Mouse (Mus musculus) stomach, embryonic 14.5 days (tissue): Measurements from ENCODE around the gene Mpz. TPM values are rescaled to one million over a fixed set of nuclear protein-coding genes. Genes with fewer than 3 reads are reported as not detected.

Experiments used
- ATAC-seq: fragments of 200-750 bp; cut with Nextera tagmentation; 2 replicates; pipeline ENCODE4 v1.8.0; 2017; ENCODE audit warnings: low read depth, moderate TSS enrichment; ENCODE audit not compliant: insufficient number of reproducible peaks, insufficient read depth, low FRiP score
- H3K27ac ChIP-seq: fragments of 300-500 bp; sonication (generic); 2 replicates; pipeline ENCODE4 v1.5.1; 2014; ENCODE audit warnings: mild to moderate bottlenecking, low read length, moderate library complexity, mixed read lengths
- H3K27me3 ChIP-seq: fragments of 300-500 bp; sonication (generic); 2 replicates; pipeline ENCODE4 v1.6.1; 2014; ENCODE audit warnings: low read length, control low read depth, mixed read lengths; ENCODE audit not compliant: control insufficient read depth, insufficient read depth
- H3K36me3 ChIP-seq: fragments of 300-500 bp; sonication (generic); 2 replicates; pipeline ENCODE4 v1.6.1; 2014; ENCODE audit warnings: mild to moderate bottlenecking, control low read depth, low read length, moderate library complexity, mixed read lengths; ENCODE audit not compliant: control insufficient read depth, insufficient read depth
- H3K4me1 ChIP-seq: fragments of 300-500 bp; sonication (generic); 2 replicates; pipeline ENCODE4 v1.6.1; 2014; ENCODE audit warnings: low read length, control low read depth, mixed read lengths; ENCODE audit not compliant: control insufficient read depth, insufficient read depth
- H3K4me2 ChIP-seq: fragments of 300-500 bp; sonication (generic); replicated peaks from 2 replicates; pipeline ENCODE4 v1.6.1; 2014; ENCODE audit warnings: low read depth, low read length, control low read depth
- H3K4me3 ChIP-seq: fragments of 300-500 bp; sonication (generic); 2 replicates; pipeline ENCODE4 v1.5.1; 2014; ENCODE audit warnings: low read depth, low read length, control low read depth
- H3K9ac ChIP-seq: fragments of 300-500 bp; sonication (generic); replicated peaks from 2 replicates; pipeline ENCODE4 v1.6.1; 2014; ENCODE audit warnings: low read depth, mild to moderate bottlenecking, control low read depth, low read length, moderate library complexity, mixed read lengths
- H3K9me3 ChIP-seq: fragments of 300-500 bp; sonication (generic); 2 replicates; pipeline ENCODE4 v1.6.1; 2016; ENCODE audit warnings: low read depth, low read length, control low read depth; ENCODE audit not compliant: control insufficient read depth
- WGBS: fragments of 180-500 bp; shearing (Covaris S2); extraction: QIAGEN DNeasy Blood & Tissue Kit; methylation state at CpG from one replicate; pipeline ENCODE4 v1.1.7; 2014; 5-methylcytosine and 5-hydroxymethylcytosine counted together
- polyA plus RNA-seq: library from polyadenylated mRNA; unstranded; fragments of >200 nt; fragmentation: Nextera tagmentation; extraction: Ambion mirVana; gene quantifications from 2 replicates; pipeline ENCODE4 v1.2.1, GENCODE M21; 2014

The Mpz gene
- polyA plus RNA-seq = 1.9 and 2.0 TPM in 2 replicates

DNA sequence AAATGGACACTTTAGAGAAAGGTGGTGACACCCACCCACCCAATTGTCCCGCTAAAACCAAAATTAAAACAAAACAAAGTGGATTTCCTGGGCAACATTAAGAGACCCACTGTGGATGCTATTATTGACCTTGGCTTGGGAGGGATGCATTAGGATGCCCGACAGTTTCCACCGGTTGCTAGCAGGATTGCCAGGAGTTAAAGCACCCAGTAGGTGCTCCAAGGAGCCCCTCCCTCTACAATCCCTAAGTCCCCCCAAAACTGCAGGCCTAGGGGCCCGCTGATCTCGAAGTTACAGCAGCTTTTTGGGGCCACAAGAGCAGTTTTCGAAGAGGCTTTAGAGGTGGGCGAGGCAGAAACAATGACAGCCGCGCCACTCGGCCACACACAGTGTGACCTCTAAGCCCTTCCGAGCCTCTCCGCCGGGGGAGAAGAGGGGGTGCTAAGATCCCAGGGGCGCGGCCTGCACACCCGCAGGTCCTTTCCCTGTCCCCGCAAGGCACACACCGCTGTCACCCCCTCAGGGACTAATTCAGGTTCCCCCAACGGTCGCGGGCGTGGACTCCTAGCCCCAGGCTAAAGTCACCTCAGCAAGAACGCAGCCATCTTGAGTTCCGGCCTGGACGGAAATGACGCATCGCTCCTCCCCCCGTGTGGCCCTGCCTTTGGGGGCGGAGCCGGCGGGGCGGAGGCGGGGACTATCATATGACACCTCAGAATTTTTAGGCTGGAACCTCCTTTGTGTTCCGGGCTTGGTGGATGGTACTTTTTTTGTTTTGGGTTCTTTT lies at the start of gene Mpz, which contains the start of gene Sdhc:
TSS of gene Mpz (plus strand) at position 738 of the 787 bp plus-strand sequence.
TSS of gene Sdhc (minus strand) at position 630 of the 787 bp plus-strand sequence.
- peaks cover 13% of the 10 kb centered on the region for H3K4me1 ChIP-seq
- peak within 1 kb of the TSS; percentile 75 for H3K27ac ChIP-seq
- H3K4me2 ChIP-seq = peak within 1 kb of the TSS; percentile 69
- peaks cover 4% of the 10 kb centered on the region; the same call in 1 of the 2 replicates for H3K36me3 ChIP-seq
- H3K9ac ChIP-seq = peak within 1 kb of the TSS; percentile 84
- H3K27me3 ChIP-seq = no peaks in the 10 kb centered on the region
- peak; percentile 95 for ATAC-seq
- under 1% methylated on average over 34 of the region's 34 CpGs for WGBS
- H3K9me3 ChIP-seq = no peaks in the 10 kb centered on the region
- peak within 1 kb of the TSS; percentile 97 for H3K4me3 ChIP-seq

DNA sequence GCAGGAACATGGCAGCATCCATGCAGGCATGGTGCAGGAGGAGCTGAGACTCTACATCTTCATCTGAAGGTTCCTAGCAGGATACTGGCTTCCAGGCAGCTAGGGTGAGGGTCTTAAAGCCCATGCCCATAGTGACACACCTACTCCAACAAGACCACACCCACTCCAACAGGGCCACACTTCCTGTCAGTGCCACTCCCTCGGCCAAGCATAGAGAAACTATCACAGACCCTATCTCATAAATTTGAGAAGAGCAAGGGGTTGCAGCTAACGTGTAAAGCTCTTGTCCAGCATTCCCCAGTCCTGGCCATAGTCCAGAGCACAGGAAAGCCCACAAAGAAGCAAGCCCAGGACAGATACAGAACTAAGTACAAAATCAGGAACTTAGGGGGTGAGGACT lies 49.5 kb upstream of the Mpz start:
- no peak overlapping the region for H3K9ac ChIP-seq
- no peak for ATAC-seq
- no peak overlapping the region for H3K4me2 ChIP-seq
- no peaks in the 10 kb centered on the region for H3K27me3 ChIP-seq
- peaks cover 12% of the 10 kb centered on the region; the same call in 1 of the 2 replicates for H3K4me1 ChIP-seq
- H3K4me3 ChIP-seq = no peak overlapping the region
- no peaks in the 10 kb centered on the region for H3K9me3 ChIP-seq
- no peaks in the 10 kb centered on the region for H3K36me3 ChIP-seq
- no peak overlapping the region for H3K27ac ChIP-seq
- 60% methylated on average over 2 of the region's 2 CpGs for WGBS

DNA sequence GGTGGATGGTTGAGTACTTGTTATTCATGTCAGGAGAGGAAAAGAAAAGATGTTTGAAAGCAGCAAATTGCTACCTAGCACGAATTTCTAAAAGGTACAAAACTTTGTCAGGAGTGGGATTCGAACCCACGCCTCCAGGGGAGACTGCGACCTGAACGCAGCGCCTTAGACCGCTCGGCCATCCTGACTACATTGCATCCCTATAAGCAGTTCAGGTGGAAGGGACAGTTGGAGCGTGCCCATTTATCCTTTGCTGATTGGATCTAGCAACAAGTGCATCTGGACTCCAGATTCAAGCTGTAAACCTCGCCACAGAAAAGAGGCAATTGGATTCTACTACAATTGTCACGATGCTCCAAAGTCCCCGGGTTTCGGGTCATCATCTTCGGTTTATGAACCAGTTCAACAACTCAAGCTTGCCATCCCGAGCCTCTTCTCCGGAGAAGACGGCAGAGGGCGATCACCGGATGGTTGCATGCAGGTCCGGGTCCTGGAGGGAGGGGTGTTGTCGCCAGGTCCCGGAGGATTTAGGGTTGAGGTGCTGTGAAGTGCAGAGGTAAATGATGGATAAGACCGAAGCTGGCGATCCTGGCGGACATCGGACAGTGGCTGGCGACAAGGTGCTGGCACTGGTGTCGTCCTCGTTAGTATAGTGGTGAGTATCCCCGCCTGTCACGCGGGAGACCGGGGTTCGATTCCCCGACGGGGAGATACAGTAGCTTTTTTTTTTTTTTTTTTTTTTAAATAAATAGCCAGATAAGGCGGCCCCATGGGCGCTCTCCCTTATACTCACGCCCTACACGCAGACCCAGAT lies 48.6 kb upstream of the Mpz start:
- Histone ChIP-seq H3K4me2 (peak overlapping the region; percentile 56), H3K4me3 (peak overlapping the region; percentile 59), H3K36me3 (no peaks in the 10 kb centered on the region), H3K27ac (peak overlapping the region; percentile 48; the same call in 1 of the 2 replicates), H3K9ac (0 out of 2 replicates have a peak overlapping the region, but pooled peaks have one; percentile 25), H3K27me3 (no peaks in the 10 kb centered on the region), H3K9me3 (no peaks in the 10 kb centered on the region), H3K4me1 (peaks cover 9% of the 10 kb centered on the region; the same call in 1 of the 2 replicates)
- peak; percentile 73 for ATAC-seq
- under 1% methylated on average over 40 of the region's 40 CpGs for WGBS

DNA sequence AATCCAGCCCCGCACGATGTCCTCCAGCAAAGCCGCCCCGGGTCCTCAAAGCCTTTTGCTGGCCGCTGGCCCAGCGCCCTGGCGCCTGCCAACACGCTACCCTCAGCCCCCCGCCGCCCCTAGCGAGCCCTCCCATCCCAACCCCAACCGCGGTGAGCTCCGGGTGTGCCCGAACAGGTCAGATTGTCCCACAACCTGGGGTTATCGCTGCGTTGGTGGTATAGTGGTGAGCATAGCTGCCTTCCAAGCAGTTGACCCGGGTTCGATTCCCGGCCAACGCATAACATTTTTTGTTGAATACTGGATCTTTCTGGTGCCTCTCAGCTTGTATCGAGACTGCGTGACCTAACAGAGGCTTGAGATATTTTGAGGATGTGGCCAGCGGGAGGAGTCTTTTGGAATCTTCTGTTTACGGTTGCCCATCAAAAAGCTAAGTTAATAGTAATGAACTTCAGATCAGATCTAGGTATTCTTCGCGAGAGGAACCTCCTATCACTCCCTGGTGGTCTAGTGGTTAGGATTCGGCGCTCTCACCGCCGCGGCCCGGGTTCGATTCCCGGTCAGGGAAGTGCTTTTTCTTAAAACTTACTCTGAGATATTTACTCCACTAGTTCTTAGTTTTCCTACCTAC lies 47.8 kb upstream of the Mpz start:
- peak overlapping the region; percentile 59 for H3K4me3 ChIP-seq
- 0% methylated on average over 35 of the region's 35 CpGs for WGBS

DNA sequence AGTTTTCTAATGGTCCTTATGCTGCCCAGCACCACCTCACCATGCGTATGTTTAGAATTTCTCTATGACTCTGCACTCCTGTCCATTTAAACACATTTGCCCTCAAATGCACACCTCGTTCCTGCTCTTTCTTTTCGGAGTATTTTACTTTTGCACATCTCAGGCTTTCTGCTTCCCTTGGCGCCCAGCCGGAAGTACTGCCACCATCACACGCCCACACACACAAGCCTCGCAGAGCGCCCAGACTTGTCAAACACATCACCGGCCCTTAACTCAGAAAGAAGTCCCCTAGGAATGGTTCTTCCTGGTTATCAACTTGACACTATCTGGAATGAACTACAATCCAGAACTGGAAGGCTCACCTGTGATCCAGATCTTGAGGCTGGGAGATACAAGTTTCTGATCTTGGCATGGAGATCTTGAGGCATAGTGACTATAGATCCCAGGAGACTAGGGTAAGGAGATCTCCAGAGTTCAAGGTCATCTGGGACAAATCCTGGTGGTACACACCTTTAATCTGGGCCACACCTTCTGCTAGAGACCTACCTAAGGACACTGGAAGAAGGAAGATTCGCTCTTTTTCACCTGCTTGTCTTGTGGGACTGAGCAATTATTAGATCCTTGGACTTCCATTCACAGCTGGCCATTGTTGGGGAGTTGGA lies 47.2 kb upstream of the Mpz start:
- Histone ChIP-seq H3K9me3 (no peaks in the 10 kb centered on the region), H3K27me3 (no peaks in the 10 kb centered on the region), H3K27ac (no peak overlapping the region), H3K4me2 (peak overlapping the region; percentile 59), H3K9ac (no peak overlapping the region), H3K4me1 (peaks cover 9% of the 10 kb centered on the region; the same call in 1 of the 2 replicates), H3K4me3 (peak overlapping the region; percentile 59), H3K36me3 (no peaks in the 10 kb centered on the region)
- ATAC-seq = no peak; the same call in 1 of the 2 replicates
- 8% methylated on average over 10 of the region's 10 CpGs for WGBS

More for the DNA sequence above, 47.8 kb upstream of the Mpz start:
- Histone ChIP-seq H3K9me3 (no peaks in the 10 kb centered on the region), H3K9ac (0 out of 2 replicates have a peak overlapping the region, but pooled peaks have one; percentile 25), H3K36me3 (no peaks in the 10 kb centered on the region), H3K4me2 (peak overlapping the region; percentile 59), H3K27ac (peak overlapping the region; percentile 48; the same call in 1 of the 2 replicates), H3K4me1 (peaks cover 9% of the 10 kb centered on the region; the same call in 1 of the 2 replicates), H3K27me3 (no peaks in the 10 kb centered on the region)
- peak; percentile 91 for ATAC-seq

DNA sequence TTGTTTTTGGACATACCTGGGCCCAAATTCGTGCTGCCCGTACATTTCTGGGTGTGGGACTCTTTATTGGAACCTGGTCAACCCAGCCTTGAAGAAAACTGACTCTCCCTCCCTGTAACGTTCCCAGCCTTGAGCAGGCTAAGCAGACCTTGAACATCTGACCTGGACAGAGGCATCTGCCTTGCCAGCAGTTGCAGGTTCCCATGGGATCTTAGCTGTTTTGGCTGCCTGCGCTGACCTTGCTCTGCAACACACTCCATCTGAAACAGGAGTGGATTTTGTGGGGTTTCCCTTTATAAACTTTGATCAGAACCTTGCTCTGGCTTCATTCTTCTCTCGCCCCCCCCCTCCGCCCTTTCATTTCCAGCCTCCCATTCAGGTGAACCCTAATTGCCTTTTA lies 45.3 kb upstream of the Mpz start:
- no peak for ATAC-seq
- Histone ChIP-seq H3K4me2 (no peak overlapping the region), H3K36me3 (no peaks in the 10 kb centered on the region), H3K9ac (no peak overlapping the region), H3K27me3 (no peaks in the 10 kb centered on the region), H3K9me3 (no peaks in the 10 kb centered on the region), H3K4me3 (no peak overlapping the region), H3K4me1 (peaks cover 9% of the 10 kb centered on the region; the same call in 1 of the 2 replicates), H3K27ac (no peak overlapping the region)
- 74% methylated on average over 6 of the region's 6 CpGs for WGBS

GRCm38 (mm10) chr1:171109620-171110019 lies 40.9 kb upstream of the Mpz start:
- 0 out of 2 replicates have a peak, but pooled peaks cover 6% of the 10 kb centered on the region for H3K4me1 ChIP-seq
- H3K4me3 ChIP-seq = no peak overlapping the region
- no peaks in the 10 kb centered on the region for H3K27me3 ChIP-seq
- 34% methylated on average over 9 of the region's 9 CpGs for WGBS
- no peaks in the 10 kb centered on the region for H3K36me3 ChIP-seq
- H3K27ac ChIP-seq = no peak overlapping the region
- H3K9me3 ChIP-seq = no peaks in the 10 kb centered on the region
- H3K4me2 ChIP-seq = no peak overlapping the region
- no peak for ATAC-seq
- H3K9ac ChIP-seq = no peak overlapping the region
